Mouse (Mus musculus) intestine, embryonic 15.5 days (tissue): Measurements from ENCODE around the gene Mrgprf. TPM values are rescaled to one million over a fixed set of nuclear protein-coding genes. Genes with fewer than 3 reads are reported as not detected.

Source experiments
- ATAC-seq: fragments of 200-750 bp; cut with Nextera tagmentation; 2 replicates; pipeline ENCODE4 v1.8.0; 2017; ENCODE audit warnings: moderate TSS enrichment, moderate library complexity
- H3K27ac ChIP-seq: fragments of 300-500 bp; sonication (generic); 2 replicates; pipeline ENCODE4 v1.5.1; 2015; ENCODE audit warnings: mild to moderate bottlenecking, inconsistent platforms
- H3K27me3 ChIP-seq: fragments of 300-500 bp; sonication (generic); replicated peaks from 2 replicates; pipeline ENCODE4 v1.6.1; 2015; ENCODE audit warnings: inconsistent platforms
- H3K36me3 ChIP-seq: fragments of 300-500 bp; sonication (generic); 2 replicates; pipeline ENCODE4 v1.6.1; 2015; ENCODE audit warnings: inconsistent platforms
- H3K4me1 ChIP-seq: fragments of 300-500 bp; sonication (generic); replicated peaks from 2 replicates; pipeline ENCODE4 v1.6.1; 2015; ENCODE audit warnings: inconsistent platforms
- H3K4me2 ChIP-seq: fragments of 300-500 bp; sonication (generic); replicated peaks from 2 replicates; pipeline ENCODE4 v1.6.1; 2015; ENCODE audit warnings: mild to moderate bottlenecking, inconsistent platforms
- H3K4me3 ChIP-seq: fragments of 300-500 bp; sonication (generic); replicated peaks from 2 replicates; pipeline ENCODE4 v1.5.1; 2015; ENCODE audit warnings: inconsistent platforms
- H3K9ac ChIP-seq: fragments of 300-500 bp; sonication (generic); 2 replicates; pipeline ENCODE4 v1.6.1; 2015; ENCODE audit warnings: inconsistent platforms
- H3K9me3 ChIP-seq: fragments of 300-500 bp; sonication (generic); 2 replicates; pipeline ENCODE4 v1.6.1; 2016; ENCODE audit warnings: inconsistent platforms
- WGBS: fragments of 180-500 bp; shearing (Covaris S2); methylation state at CpG from one replicate; pipeline ENCODE4 v1.1.7; 2015; 5-methylcytosine and 5-hydroxymethylcytosine counted together
- polyA plus RNA-seq: library from polyadenylated mRNA; unstranded; fragments of >200 nt; fragmentation: Nextera tagmentation; extraction: Ambion mirVana; gene quantifications from 2 replicates; pipeline ENCODE4 v1.2.1, GENCODE M21; 2015

The Mrgprf gene
- polyA plus RNA-seq, 1 experiment from 2014 or later, result 1.8 TPM

DNA sequence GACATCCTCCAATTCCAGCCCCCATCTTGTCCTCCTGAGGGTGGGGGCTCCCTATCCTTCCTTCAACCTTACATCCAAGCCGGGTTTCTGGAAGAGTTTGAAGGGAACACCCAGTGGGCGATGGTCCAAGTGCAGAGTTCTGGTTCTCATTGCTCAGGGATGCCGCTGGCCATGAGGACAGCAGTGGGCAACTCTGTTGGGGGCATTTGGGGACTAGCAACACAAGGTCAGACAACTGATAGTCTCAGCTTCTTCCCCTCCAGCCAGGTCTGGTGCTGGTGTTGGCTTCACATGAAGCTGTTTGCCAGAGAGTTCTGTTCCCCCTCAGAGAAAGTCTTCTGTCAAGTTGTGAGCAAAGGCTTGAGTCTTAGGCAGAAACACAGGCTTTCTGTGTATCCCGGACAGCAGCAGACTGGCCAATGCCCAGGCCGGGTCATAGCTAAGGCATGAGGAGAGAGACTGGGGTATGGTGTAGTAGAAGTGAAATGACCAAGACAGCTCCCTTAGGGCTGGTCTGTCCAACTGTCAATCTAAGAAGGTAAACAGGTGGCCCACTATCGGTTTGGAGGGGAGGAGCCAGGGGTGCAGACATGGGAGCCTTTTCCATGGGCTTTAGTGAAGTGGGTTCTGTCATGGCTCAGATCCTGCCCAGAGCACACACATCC, 845 bp downstream of the Mrgprf start:
- no peaks in the 10 kb centered on the region for H3K27me3 ChIP-seq
- H3K27ac ChIP-seq, result 0 out of 2 replicates have a peak overlapping the region, but pooled peaks have one; percentile 44
- H3K9ac ChIP-seq, result no peak overlapping the region
- H3K9me3 ChIP-seq, result no peaks in the 10 kb centered on the region
- H3K36me3 ChIP-seq, result no peaks in the 10 kb centered on the region
- no peak overlapping the region for H3K4me2 ChIP-seq
- H3K4me3 ChIP-seq, result no peak overlapping the region
- 77% methylated on average over 6 of the region's 6 CpGs for WGBS
- peaks cover 23% of the 10 kb centered on the region for H3K4me1 ChIP-seq
- ATAC-seq, result no peak

DNA sequence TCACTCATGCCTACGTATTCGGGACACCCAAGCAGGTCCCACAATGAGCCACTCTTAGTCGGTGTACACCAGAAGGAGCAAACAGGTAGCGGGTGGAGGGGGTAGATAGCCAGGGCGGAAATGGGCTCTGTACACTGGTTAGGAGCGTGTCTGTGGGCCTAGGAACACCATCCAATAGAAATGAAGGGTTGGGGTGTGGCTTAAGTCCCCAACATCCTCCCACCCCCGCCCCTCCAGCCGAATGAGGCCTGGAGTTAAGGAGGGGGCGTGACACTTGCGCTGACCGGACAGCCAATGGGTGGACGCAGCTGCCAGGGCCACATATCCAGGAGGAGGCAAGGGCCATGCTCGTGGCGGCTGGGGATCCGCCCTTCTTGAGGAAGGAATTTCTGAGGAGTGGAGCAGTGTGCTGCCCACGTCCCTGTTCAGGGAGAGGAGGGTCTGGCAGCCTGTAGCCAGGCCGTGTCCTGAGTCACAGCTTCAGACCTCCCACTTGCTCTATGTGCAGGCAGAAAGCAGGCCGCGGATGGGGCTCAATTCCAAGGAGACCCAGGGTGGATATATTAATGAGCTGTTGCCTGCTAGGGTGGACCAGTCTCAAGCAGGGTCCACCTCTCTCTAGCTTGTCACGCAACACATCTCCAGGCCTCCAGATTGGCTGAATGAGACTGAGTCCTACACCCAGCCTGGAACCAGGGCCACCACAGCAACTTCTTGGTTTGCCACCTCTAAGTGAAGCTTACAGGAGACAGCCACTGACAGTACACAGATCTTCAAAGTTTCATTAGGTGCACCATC, 2.1 kb downstream of the Mrgprf start:
- no peaks in the 10 kb centered on the region for H3K9me3 ChIP-seq
- H3K4me1 ChIP-seq, result peaks cover 23% of the 10 kb centered on the region
- no peaks in the 10 kb centered on the region for H3K27me3 ChIP-seq
- peak overlapping the region; percentile 29; the same call in 1 of the 2 replicates for H3K9ac ChIP-seq
- peak overlapping the region; percentile 59 for H3K4me2 ChIP-seq
- H3K27ac ChIP-seq, result peak overlapping the region; percentile 60
- peak overlapping the region; percentile 15; the same call in 1 of the 2 replicates for H3K4me3 ChIP-seq
- 5% methylated on average over 20 of the region's 20 CpGs for WGBS
- H3K36me3 ChIP-seq, result no peaks in the 10 kb centered on the region
- ATAC-seq, result peak; percentile 94

GRCm38 (mm10) chr7:145304153-145304552, 3.5 kb downstream of the Mrgprf start:
- Histone ChIP-seq H3K4me3 (no peak overlapping the region), H3K9ac (no peak overlapping the region), H3K36me3 (no peaks in the 10 kb centered on the region), H3K4me1 (peaks cover 20% of the 10 kb centered on the region), H3K4me2 (no peak overlapping the region), H3K27ac (no peak overlapping the region), H3K9me3 (no peaks in the 10 kb centered on the region), H3K27me3 (no peaks in the 10 kb centered on the region)
- ATAC-seq, result no peak
- 81% methylated on average over 2 of the region's 2 CpGs for WGBS

DNA sequence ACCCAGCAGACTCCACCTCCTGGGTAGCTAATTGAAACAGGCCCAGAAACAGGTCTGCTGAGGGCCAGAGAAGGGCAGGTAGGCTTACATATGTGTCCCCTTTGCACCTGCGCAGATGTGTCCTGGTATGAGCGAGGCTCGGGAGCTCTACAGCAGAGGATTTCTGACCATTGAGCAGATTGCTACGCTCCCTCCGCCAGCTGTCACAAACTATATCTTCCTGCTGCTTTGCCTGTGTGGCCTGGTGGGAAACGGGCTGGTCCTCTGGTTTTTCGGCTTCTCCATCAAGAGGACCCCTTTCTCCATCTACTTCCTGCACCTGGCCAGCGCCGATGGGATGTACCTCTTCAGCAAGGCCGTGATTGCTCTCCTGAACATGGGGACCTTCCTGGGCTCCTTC, 7.0 kb downstream of the Mrgprf start:
- Histone ChIP-seq H3K27ac (no peak overlapping the region), H3K9ac (no peak overlapping the region), H3K27me3 (no peaks in the 10 kb centered on the region), H3K36me3 (no peaks in the 10 kb centered on the region), H3K9me3 (no peaks in the 10 kb centered on the region), H3K4me2 (no peak overlapping the region), H3K4me3 (no peak overlapping the region), H3K4me1 (peaks cover 10% of the 10 kb centered on the region; the same call in 1 of the 2 replicates)
- no peak for ATAC-seq
- WGBS, result 92% methylated on average over 10 of the region's 10 CpGs

- ATAC-seq, result no peak
- Histone ChIP-seq H3K27ac (no peak overlapping the region), H3K36me3 (no peaks in the 10 kb centered on the region), H3K4me2 (no peak overlapping the region), H3K27me3 (no peaks in the 10 kb centered on the region), H3K9ac (no peak overlapping the region), H3K9me3 (no peaks in the 10 kb centered on the region), H3K4me3 (no peak overlapping the region), H3K4me1 (peaks cover 5% of the 10 kb centered on the region; the same call in 1 of the 2 replicates)
- 73% methylated on average over 30 of the region's 30 CpGs for WGBS
These were observed 7.5 kb downstream of the Mrgprf start for GRCm38 (mm10) chr7:145308061-145308675.

DNA sequence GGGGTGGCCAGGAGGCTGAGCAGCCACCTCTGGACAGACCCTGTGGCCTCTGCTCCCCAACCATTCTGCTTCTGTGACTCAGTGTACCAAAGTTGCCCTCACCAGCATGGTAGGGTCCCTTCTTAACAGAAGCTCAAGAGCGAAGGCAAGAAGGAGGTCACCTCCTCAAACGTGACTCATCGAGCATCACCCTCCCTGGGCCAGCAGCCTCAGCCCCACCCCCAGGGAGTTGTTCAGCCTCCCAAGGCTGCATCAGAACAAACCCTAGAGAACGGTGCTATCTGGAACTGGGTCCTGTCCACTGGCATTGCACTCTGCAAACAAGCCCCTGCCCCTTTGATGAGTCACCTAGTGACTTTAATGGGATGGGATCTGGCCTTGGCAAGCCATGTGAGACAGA, 8.2 kb downstream of the Mrgprf start:
- Histone ChIP-seq H3K9me3 (no peaks in the 10 kb centered on the region), H3K9ac (no peak overlapping the region), H3K4me2 (no peak overlapping the region), H3K4me3 (no peak overlapping the region), H3K27me3 (no peaks in the 10 kb centered on the region), H3K27ac (no peak overlapping the region), H3K4me1 (0 out of 2 replicates have a peak, but pooled peaks cover 4% of the 10 kb centered on the region), H3K36me3 (no peaks in the 10 kb centered on the region)
- WGBS, result 67% methylated on average over 4 of the region's 4 CpGs
- peak; percentile 46 for ATAC-seq

GRCm38 (mm10) chr7:145309877-145310276, 9.2 kb downstream of the Mrgprf start:
- 0 out of 2 replicates have a peak, but pooled peaks have one; percentile 19 for ATAC-seq
- 87% methylated on average over 1 of the region's 1 CpGs for WGBS

GRCm38 (mm10) chr7:145310526-145310925, 9.9 kb downstream of the Mrgprf start:
- 49% methylated on average over 5 of the region's 5 CpGs for WGBS
- H3K27ac ChIP-seq, result no peak overlapping the region
- no peak overlapping the region for H3K4me2 ChIP-seq

More at GRCm38 (mm10) chr7:145309877-145310276, 9.2 kb downstream of the Mrgprf start:
- H3K4me3 ChIP-seq, result no peak overlapping the region
- H3K27ac ChIP-seq, result no peak overlapping the region
- H3K9me3 ChIP-seq, result no peaks in the 10 kb centered on the region
- H3K4me2 ChIP-seq, result no peak overlapping the region
- no peak overlapping the region for H3K9ac ChIP-seq
- 0 out of 2 replicates have a peak, but pooled peaks cover 4% of the 10 kb centered on the region for H3K4me1 ChIP-seq
- H3K36me3 ChIP-seq, result no peaks in the 10 kb centered on the region
- no peaks in the 10 kb centered on the region for H3K27me3 ChIP-seq

DNA sequence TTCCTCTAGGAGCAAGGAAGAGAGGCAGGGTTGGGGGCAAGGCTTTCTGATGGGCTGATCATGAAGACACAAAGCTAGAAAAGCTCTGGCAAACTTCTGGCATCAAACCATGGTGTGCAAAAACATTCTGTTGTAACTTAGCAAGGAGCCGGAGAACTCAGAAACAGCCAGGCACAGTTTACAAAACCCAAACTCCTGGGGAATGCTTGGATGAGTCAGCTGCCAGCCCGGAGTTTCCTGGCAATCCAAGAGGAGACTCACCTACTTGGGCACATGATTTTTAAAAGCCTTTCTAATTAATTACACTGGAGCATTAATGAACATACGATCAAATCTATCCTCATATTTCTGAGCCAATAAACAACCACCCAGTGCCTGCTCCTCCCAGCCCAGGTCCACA, 11.5 kb downstream of the Mrgprf start:
- no peak overlapping the region for H3K4me2 ChIP-seq
- H3K9me3 ChIP-seq, result no peaks in the 10 kb centered on the region
- H3K36me3 ChIP-seq, result no peaks in the 10 kb centered on the region
- no peak overlapping the region for H3K9ac ChIP-seq
- no peak overlapping the region for H3K27ac ChIP-seq
- WGBS, result 75% methylated on average over 3 of the region's 3 CpGs
- 0 out of 2 replicates have a peak, but pooled peaks cover 4% of the 10 kb centered on the region for H3K4me1 ChIP-seq
- no peaks in the 10 kb centered on the region for H3K27me3 ChIP-seq
- no peak overlapping the region for H3K4me3 ChIP-seq
- no peak for ATAC-seq

More at GRCm38 (mm10) chr7:145310526-145310925, 9.9 kb downstream of the Mrgprf start:
- H3K36me3 ChIP-seq, result no peaks in the 10 kb centered on the region
- 0 out of 2 replicates have a peak, but pooled peaks cover 4% of the 10 kb centered on the region for H3K4me1 ChIP-seq
- no peak overlapping the region for H3K4me3 ChIP-seq
- no peak overlapping the region for H3K9ac ChIP-seq
- H3K27me3 ChIP-seq, result no peaks in the 10 kb centered on the region
- H3K9me3 ChIP-seq, result no peaks in the 10 kb centered on the region
- peak; percentile 81 for ATAC-seq

GRCm38 (mm10) chr7:145314785-145315411, 14.3 kb downstream of the Mrgprf start, which contains the start of gene Mrgprd:
TSS of gene Mrgprd (plus strand) at chr7:145314835.
- H3K4me1 ChIP-seq, result 0 out of 2 replicates have a peak, but pooled peaks cover 4% of the 10 kb centered on the region
- H3K4me3 ChIP-seq, result no peak within 1 kb of the TSS
- no peak for ATAC-seq
- no peaks in the 10 kb centered on the region for H3K9me3 ChIP-seq
- no peak within 1 kb of the TSS for H3K27ac ChIP-seq
- H3K4me2 ChIP-seq, result no peak within 1 kb of the TSS
- H3K36me3 ChIP-seq, result no peaks in the 10 kb centered on the region
- 82% methylated on average over 6 of the region's 6 CpGs for WGBS
- H3K9ac ChIP-seq, result no peak within 1 kb of the TSS
- H3K27me3 ChIP-seq, result no peaks in the 10 kb centered on the region

DNA sequence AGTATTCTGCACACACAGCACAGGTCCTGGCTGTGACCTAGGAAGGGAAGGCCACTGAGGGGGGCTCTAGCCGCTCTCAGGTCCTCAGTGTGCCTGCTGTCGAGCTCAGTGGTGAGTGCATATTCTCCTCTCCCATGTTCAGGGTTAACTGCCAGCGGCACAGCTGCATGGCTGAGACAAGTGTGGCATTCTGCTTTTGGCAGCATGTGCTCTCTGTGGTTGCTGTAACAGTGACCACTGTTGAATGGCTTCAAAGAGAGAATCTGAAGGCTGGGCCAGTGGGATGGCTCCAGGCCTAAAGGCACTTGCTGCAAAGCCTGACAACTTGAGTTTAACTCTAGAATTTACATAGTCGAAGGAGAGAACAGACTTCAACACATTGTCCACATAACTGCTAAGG, 16.9 kb downstream of the Mrgprf start:
- Histone ChIP-seq H3K4me1 (no peaks in the 10 kb centered on the region), H3K9me3 (no peaks in the 10 kb centered on the region), H3K9ac (no peak overlapping the region), H3K36me3 (no peaks in the 10 kb centered on the region), H3K4me2 (no peak overlapping the region), H3K27me3 (no peaks in the 10 kb centered on the region), H3K4me3 (no peak overlapping the region), H3K27ac (no peak overlapping the region)
- ATAC-seq, result no peak
- 69% methylated on average over 4 of the region's 4 CpGs for WGBS

- WGBS, result 70% methylated on average over 3 of the region's 3 CpGs
- H3K9me3 ChIP-seq, result no peaks in the 10 kb centered on the region
- H3K36me3 ChIP-seq, result no peaks in the 10 kb centered on the region
- H3K9ac ChIP-seq, result no peak overlapping the region
- H3K4me2 ChIP-seq, result no peak overlapping the region
- H3K27me3 ChIP-seq, result no peaks in the 10 kb centered on the region
- no peak for ATAC-seq
- H3K4me1 ChIP-seq, result no peaks in the 10 kb centered on the region
- H3K4me3 ChIP-seq, result no peak overlapping the region
- H3K27ac ChIP-seq, result no peak overlapping the region
These were observed 18.9 kb downstream of the Mrgprf start for GRCm38 (mm10) chr7:145319481-145319880.
